Mouse (Mus musculus) hindbrain, embryonic 16.5 days (tissue): ENCODE results near the gene Eif2ak1. TPM values are rescaled to one million over a fixed set of nuclear protein-coding genes. Genes with fewer than 3 reads are reported as not detected.
A peak's percentile ranks its signal among the peaks of the same experiment; 100 is the strongest.

ENCODE experiments used
- ATAC-seq: fragments of 200-750 bp; cut with Nextera tagmentation; 2 replicates; pipeline ENCODE4 v1.8.0; 2017; ENCODE audit warnings: moderate TSS enrichment, moderate library complexity
- H3K27ac ChIP-seq: fragments of 300-500 bp; sonication (generic); 2 replicates; pipeline ENCODE4 v1.5.1; 2014; ENCODE audit warnings: low read depth, mild to moderate bottlenecking, control low read depth, low read length, moderate library complexity
- H3K27me3 ChIP-seq: fragments of 300-500 bp; sonication (generic); replicated peaks from 2 replicates; pipeline ENCODE4 v1.6.1; 2014; ENCODE audit warnings: low read length; ENCODE audit not compliant: control insufficient read depth, insufficient read depth
- H3K36me3 ChIP-seq: fragments of 300-500 bp; sonication (generic); 2 replicates; pipeline ENCODE4 v1.6.1; 2014; ENCODE audit warnings: mild to moderate bottlenecking, low read length, moderate library complexity, mixed read lengths; ENCODE audit not compliant: control insufficient read depth, insufficient read depth
- H3K4me1 ChIP-seq: fragments of 300-500 bp; sonication (generic); 2 replicates; pipeline ENCODE4 v1.6.1; 2014; ENCODE audit warnings: low read depth, low read length; ENCODE audit not compliant: control insufficient read depth, insufficient read depth
- H3K4me2 ChIP-seq: fragments of 300-500 bp; sonication (generic); 2 replicates; pipeline ENCODE4 v1.6.1; 2014; ENCODE audit warnings: mild to moderate bottlenecking, low read length, control low read depth, moderate library complexity
- H3K4me3 ChIP-seq: fragments of 300-500 bp; sonication (generic); 2 replicates; pipeline ENCODE4 v1.5.1; 2014; ENCODE audit warnings: mild to moderate bottlenecking, low read length, control low read depth, moderate library complexity
- H3K9ac ChIP-seq: fragments of 300-500 bp; sonication (generic); 2 replicates; pipeline ENCODE4 v1.6.1; 2014; ENCODE audit warnings: low read depth, mild to moderate bottlenecking, control low read depth, low read length, moderate library complexity
- H3K9me3 ChIP-seq: fragments of 300-500 bp; sonication (generic); 2 replicates; pipeline ENCODE4 v1.6.1; 2014; ENCODE audit warnings: mild to moderate bottlenecking, low read length, moderate library complexity; ENCODE audit not compliant: control insufficient read depth
- WGBS: fragments of 180-500 bp; shearing (Covaris S2); extraction: QIAGEN DNeasy Blood & Tissue Kit; methylation state at CpG from one replicate; pipeline ENCODE4 v1.1.7; 2014; 5-methylcytosine and 5-hydroxymethylcytosine counted together
- polyA plus RNA-seq: library from polyadenylated mRNA; unstranded; fragments of >200 nt; fragmentation: Nextera tagmentation; extraction: Ambion mirVana; gene quantifications from 2 replicates; pipeline ENCODE4 v1.2.1, GENCODE M21; 2015

The Eif2ak1 gene
- polyA plus RNA-seq, 1 experiment from 2014 or later: 44.6 TPM

DNA sequence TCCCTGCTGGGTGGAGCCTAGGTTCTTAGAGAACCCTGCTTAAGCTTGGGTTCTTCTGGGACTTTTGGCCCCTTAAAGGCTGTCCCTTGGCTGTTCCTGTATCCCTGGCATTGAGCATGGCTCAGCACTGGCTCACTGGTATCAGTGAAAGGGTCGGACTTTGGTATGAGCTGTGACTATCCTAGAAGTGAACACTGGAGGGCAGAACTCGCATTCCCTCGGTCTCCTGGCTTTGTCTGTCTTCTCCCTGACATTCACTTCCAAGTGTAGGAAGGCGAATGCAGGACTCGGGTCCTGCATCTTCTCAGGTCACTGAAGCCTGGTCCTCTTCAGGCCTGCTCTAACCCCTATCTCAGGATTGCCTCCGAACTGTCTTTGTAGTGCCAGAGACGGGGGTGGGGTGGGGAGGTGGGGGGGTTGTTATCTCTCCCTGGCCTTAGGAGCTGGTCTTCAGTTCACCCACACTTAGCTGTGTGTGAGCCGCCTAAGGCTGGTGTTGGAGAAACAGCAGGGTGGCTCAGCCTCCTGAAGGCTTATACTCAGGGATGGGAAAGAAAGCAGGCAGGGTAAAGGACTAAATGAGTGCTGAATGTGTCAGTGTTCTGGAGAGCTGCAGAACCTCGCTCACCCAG is 74.8 kb downstream of the Eif2ak1 start:
- no peak overlapping the region for H3K9ac ChIP-seq
- H3K4me1 ChIP-seq: no peaks in the 10 kb centered on the region
- no peak overlapping the region for H3K4me3 ChIP-seq
- no peak for ATAC-seq
- peaks cover 15% of the 10 kb centered on the region for H3K36me3 ChIP-seq
- WGBS: 77% methylated on average over 9 of the region's 9 CpGs
- H3K27me3 ChIP-seq: no peaks in the 10 kb centered on the region
- H3K27ac ChIP-seq: no peak overlapping the region
- H3K4me2 ChIP-seq: no peak overlapping the region
- no peaks in the 10 kb centered on the region for H3K9me3 ChIP-seq

DNA sequence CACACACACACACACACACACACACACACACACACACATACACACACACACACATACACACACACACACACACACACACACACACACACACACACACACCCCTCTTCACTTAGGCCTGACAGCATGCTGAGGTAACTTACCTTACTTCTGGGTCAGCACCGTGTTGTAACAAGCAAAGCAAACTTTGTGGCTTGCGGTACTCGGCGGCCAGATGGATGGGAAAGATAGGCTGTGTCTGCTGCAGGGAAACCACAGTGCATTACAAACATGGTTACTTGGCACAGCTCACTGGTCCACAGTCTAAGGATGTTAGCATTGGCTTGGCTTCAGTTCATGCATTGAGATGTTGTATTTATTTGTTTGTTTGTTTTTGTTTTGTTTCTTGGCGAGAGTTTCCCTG is 75.8 kb downstream of the Eif2ak1 start:
- no peaks in the 10 kb centered on the region for H3K9me3 ChIP-seq
- H3K4me2 ChIP-seq: no peak overlapping the region
- WGBS: 79% methylated on average over 5 of the region's 5 CpGs
- H3K36me3 ChIP-seq: peaks cover 16% of the 10 kb centered on the region
- no peak overlapping the region for H3K27ac ChIP-seq
- no peak for ATAC-seq
- no peak overlapping the region for H3K4me3 ChIP-seq
- no peak overlapping the region for H3K9ac ChIP-seq
- no peaks in the 10 kb centered on the region for H3K4me1 ChIP-seq
- no peaks in the 10 kb centered on the region for H3K27me3 ChIP-seq

DNA sequence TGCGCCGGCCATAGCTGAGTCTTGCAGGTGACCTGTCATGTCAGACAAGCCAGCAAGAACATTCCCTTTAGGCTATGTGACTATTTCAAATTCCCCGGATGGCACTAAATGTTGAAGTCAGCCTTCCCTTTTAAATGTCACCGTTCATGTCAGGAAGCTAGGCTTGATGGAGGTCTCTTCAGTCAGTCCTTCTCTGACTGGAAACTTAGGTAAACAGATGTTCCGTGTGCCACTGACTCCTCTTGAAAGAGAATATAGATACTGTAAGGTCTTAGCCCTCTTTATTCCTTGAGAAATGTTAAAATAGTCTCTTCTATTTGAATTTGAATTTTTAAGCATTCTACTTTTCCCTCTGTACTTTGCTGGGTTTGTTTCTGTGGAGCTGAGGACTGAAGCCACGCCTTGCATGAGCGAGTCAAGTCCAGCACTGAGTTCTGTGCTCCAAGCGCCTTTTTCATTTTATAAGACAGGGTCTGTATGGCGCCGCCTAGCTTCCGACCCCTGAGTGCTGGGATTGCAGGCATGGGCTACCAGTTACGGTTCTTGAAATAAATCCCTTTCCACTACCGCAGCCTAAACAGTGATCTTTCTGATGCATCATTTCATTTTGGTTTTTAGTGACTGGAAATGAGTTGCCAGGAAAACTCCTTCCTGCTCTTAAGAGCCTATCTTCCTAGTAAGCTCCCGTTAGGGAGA is 80.2 kb downstream of the Eif2ak1 start, which contains the start of gene Ankrd61:
Ankrd61 (minus strand) TSS at position 51 of the 696 bp plus-strand sequence.
- ATAC-seq: no peak
- H3K9me3 ChIP-seq: no peaks in the 10 kb centered on the region
- H3K9ac ChIP-seq: no peak within 1 kb of the TSS
- H3K4me1 ChIP-seq: no peaks in the 10 kb centered on the region
- H3K4me2 ChIP-seq: no peak within 1 kb of the TSS
- H3K4me3 ChIP-seq: no peak within 1 kb of the TSS
- H3K27ac ChIP-seq: no peak within 1 kb of the TSS
- H3K27me3 ChIP-seq: no peaks in the 10 kb centered on the region
- WGBS: 87% methylated on average over 14 of the region's 14 CpGs
- H3K36me3 ChIP-seq: peaks cover 18% of the 10 kb centered on the region

DNA sequence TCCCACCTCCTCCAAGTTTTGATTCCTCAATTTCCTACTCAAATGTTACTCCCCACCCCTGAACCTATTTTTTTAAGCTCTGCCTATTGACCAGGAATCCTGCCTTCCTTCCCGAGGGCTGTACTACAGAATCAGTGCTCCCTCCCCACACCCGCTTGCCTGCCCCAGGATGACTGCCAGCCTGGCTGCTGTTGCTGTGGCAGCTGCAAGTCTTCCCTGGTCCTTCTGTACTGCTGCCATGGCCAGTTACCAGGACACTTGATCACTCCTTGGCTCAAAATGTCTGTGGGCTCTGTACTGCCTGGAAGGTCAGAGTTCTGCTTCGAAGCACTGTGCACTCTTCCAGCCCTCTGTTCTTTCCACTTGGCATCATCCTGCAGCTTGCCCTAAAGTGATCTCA is 84.5 kb downstream of the Eif2ak1 start:
- H3K36me3 ChIP-seq: peaks cover 31% of the 10 kb centered on the region
- H3K9me3 ChIP-seq: no peaks in the 10 kb centered on the region
- no peaks in the 10 kb centered on the region for H3K4me1 ChIP-seq
- H3K4me2 ChIP-seq: no peak overlapping the region
- peak; percentile 58 for ATAC-seq
- WGBS: 66% methylated on average over 3 of the region's 3 CpGs
- no peak overlapping the region for H3K4me3 ChIP-seq
- no peak overlapping the region for H3K27ac ChIP-seq
- no peak overlapping the region for H3K9ac ChIP-seq
- no peaks in the 10 kb centered on the region for H3K27me3 ChIP-seq

DNA sequence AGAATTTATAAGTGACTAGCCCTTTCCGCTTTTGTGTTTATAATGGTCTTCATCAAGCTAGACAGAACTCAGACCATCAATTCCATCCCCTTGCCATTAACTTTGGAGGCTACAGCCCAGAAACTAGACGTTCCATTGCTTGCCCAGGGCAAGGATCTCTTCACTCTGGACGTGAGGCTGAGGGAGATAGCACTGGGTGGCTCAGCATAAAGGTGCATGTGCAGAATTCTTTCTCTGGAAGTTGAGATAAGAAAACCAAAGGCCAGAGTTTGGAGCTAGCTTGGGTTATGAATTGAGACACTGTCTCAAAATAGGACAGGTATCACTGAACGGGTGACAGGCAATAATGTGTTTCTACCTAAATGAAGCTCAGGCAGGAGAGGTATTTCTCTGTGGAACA is 86.2 kb downstream of the Eif2ak1 start:
- H3K4me2 ChIP-seq: no peak overlapping the region
- no peaks in the 10 kb centered on the region for H3K9me3 ChIP-seq
- peaks cover 26% of the 10 kb centered on the region for H3K36me3 ChIP-seq
- no peak overlapping the region for H3K27ac ChIP-seq
- H3K4me1 ChIP-seq: peaks cover 13% of the 10 kb centered on the region
- ATAC-seq: no peak
- no peak overlapping the region for H3K9ac ChIP-seq
- H3K4me3 ChIP-seq: no peak overlapping the region
- WGBS: 94% methylated on average over 4 of the region's 4 CpGs
- H3K27me3 ChIP-seq: no peaks in the 10 kb centered on the region

DNA sequence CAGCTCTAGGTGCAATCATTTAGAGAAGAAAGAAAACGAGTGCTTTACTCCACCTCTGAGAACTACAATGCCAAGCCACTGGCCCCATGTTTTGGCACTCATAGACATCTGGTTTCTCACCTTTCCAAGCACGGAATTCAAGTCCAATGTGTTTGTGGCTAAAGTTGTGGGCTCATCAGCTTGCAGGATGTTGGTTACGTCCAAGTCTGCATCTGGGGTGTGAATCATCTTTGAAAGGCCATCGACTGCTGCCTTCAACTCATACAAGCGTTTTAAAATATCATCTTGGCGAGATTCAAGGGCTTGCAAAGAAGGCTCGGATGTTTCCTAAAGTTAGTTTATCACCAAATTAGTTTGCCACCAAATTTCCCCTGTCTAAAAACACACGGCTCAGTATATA is 88.8 kb downstream of the Eif2ak1 start:
- Histone ChIP-seq H3K4me2 (no peak overlapping the region), H3K27ac (no peak overlapping the region), H3K4me3 (no peak overlapping the region), H3K36me3 (peaks cover 20% of the 10 kb centered on the region), H3K9ac (no peak overlapping the region), H3K4me1 (peaks cover 24% of the 10 kb centered on the region), H3K9me3 (no peaks in the 10 kb centered on the region), H3K27me3 (no peaks in the 10 kb centered on the region)
- no peak for ATAC-seq
- 91% methylated on average over 8 of the region's 8 CpGs for WGBS

DNA sequence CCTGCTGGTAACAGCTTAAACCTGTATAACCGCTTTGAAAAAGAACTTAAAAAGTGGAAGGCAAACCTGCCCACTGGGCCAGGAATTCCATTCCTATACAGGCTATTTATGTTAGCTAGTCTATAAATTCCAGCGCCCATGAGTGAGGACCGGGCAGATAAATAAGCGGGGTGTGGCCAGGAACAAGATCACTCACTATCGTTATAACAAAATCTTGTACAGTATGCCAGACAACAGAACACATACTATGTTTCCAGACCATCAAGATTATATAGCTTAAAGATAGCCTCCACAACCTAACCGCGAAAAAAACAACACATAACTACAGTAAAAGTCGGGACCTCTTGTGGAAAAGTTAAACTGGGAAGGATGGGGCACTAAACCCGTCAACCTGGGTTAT is 91.3 kb downstream of the Eif2ak1 start:
- peak overlapping the region; percentile 88; the same call in 1 of the 2 replicates for H3K27ac ChIP-seq
- H3K4me2 ChIP-seq: peak overlapping the region; percentile 74
- peaks cover 24% of the 10 kb centered on the region for H3K4me1 ChIP-seq
- H3K27me3 ChIP-seq: no peaks in the 10 kb centered on the region
- no peak for ATAC-seq
- WGBS: 4% methylated on average over 9 of the region's 9 CpGs
- H3K4me3 ChIP-seq: peak overlapping the region; percentile 81
- H3K9ac ChIP-seq: peak overlapping the region; percentile 65
- no peaks in the 10 kb centered on the region for H3K9me3 ChIP-seq
- peaks cover 10% of the 10 kb centered on the region for H3K36me3 ChIP-seq

DNA sequence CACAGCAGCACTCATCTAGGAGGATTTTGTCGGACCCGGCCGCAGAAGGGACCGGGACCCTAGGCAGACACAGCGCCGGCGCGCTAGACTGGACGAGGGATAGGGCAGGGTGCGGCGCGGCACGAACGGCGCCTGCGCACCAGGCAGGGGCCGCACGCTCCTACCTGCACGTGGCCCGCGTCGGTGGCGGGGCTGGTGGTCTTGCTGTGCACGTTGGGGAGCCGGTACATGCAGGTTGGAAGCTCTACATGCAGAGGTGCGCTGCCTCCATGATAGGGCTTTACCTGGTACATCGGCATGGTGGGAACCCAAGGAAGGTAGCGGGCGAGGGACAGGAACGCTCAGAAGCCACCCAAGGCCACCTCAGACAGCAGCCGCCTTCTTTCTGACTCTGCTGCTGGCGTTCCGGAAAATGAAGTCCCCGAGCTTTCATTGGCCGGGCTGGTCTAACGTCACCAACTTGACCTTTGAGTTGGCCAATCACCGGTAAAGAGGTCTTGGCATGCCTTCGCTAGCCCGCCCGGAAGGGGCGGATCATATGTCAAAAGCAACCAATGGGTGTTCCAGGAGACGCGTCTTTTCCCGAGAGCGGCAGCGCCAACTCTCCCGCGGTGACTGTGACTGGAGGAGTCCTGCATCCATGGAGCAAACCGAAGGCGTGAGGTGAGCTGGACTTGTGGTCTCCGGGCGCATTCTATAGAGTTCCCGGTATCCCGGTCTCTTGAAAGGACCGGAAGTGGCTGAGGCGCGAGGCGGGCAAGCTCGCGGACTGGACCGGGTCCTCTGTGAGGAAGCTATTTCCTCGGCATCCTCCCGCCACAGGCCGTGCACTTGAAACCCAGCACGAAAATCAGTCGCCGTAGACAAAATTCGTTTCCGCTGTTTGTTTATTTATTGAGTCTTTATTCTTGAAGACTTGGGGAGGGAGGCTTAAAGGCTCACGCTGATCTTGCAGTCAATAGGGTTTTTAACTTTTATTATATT is 92.1 kb downstream of the Eif2ak1 start, which contains the start of the genes Aimp2 and Pms2:
Aimp2 (minus strand) TSS at position 431 of the 984 bp plus-strand sequence.
Pms2 (plus strand) TSS at position 548 of the 984 bp plus-strand sequence.
- Histone ChIP-seq H3K27me3 (no peaks in the 10 kb centered on the region), H3K9ac (peak within 1 kb of the TSS; percentile 73), H3K4me3 (peak within 1 kb of the TSS; percentile 81), H3K27ac (peak within 1 kb of the TSS; percentile 88), H3K36me3 (peaks cover 4% of the 10 kb centered on the region; the same call in 1 of the 2 replicates), H3K9me3 (no peaks in the 10 kb centered on the region), H3K4me2 (peak within 1 kb of the TSS; percentile 85), H3K4me1 (peaks cover 24% of the 10 kb centered on the region)
- under 1% methylated on average over 69 of the region's 70 CpGs for WGBS
- ATAC-seq: peak; percentile 99
